Mouse (Mus musculus): ENCODE measurements at regions not wholly inside any gene's neighbourhood (a gene's known extent, or its start where the extent isn't known, plus 50 kb on each side); places are given as distances from the start of the nearest gene placed in this dataset.

- Histone ChIP-seq H3K4me2 (ENCODE audit: low read depth) (peak overlapping the region; percentile 78), H3K36me3 (ENCODE audit: control insufficient read depth, insufficient read depth, low read length) (no peaks in the 10 kb centered on the region), H3K27me3 (ENCODE audit: control insufficient read depth, insufficient read depth, low read length) (no peaks in the 10 kb centered on the region; the same call in 1 of the 2 replicates), H3K4me1 (ENCODE audit: control insufficient read depth, insufficient read depth, low read length) (peaks cover 11% of the 10 kb centered on the region; the same call in 1 of the 2 replicates), H3K9me3 (ENCODE audit: control insufficient read depth, low read length) (no peaks in the 10 kb centered on the region), H3K4me3 (ENCODE audit: low read depth, low read length) (peak overlapping the region; percentile 33; the same call in 1 of the 2 replicates), H3K9ac (ENCODE audit: low read length) (no peak overlapping the region; the same call in 1 of the 2 replicates), H3K27ac (ENCODE audit: low read depth, low read length) (no peak overlapping the region)
- ATAC-seq (ENCODE audit: insufficient read depth, low FRiP score, low TSS enrichment): 0 out of 2 replicates have a peak, but pooled peaks have one; percentile 45
- WGBS: 20% methylated on average over 14 of the region's 14 CpGs
- DNase-seq (ENCODE audit: low spot score): no peak
These were observed 86.2 kb downstream of the 2410131K14Rik start for GRCm38 (mm10) chr5:118331286-118331607.

GRCm38 (mm10) chr5:118331608-118332394 is 86.8 kb downstream of the 2410131K14Rik start:
- Histone ChIP-seq H3K9me3 (ENCODE audit: control insufficient read depth, low read length) (no peaks in the 10 kb centered on the region), H3K27me3 (ENCODE audit: control insufficient read depth, insufficient read depth, low read length) (no peaks in the 10 kb centered on the region; the same call in 1 of the 2 replicates), H3K27ac (ENCODE audit: low read depth, low read length) (peak overlapping the region; percentile 72), H3K9ac (ENCODE audit: low read length) (peak overlapping the region; percentile 65), H3K36me3 (ENCODE audit: control insufficient read depth, insufficient read depth, low read length) (no peaks in the 10 kb centered on the region), H3K4me1 (ENCODE audit: control insufficient read depth, insufficient read depth, low read length) (peaks cover 11% of the 10 kb centered on the region; the same call in 1 of the 2 replicates), H3K4me2 (ENCODE audit: low read depth) (peak overlapping the region; percentile 78), H3K4me3 (ENCODE audit: low read depth, low read length) (peak overlapping the region; percentile 33)
- DNase-seq (ENCODE audit: low spot score) (peak; percentile 88), ATAC-seq (ENCODE audit: insufficient read depth, low FRiP score, low TSS enrichment) (peak; percentile 65; the same call in 1 of the 2 replicates)
- under 1% methylated on average over 32 of the region's 32 CpGs for WGBS

- H3K9me3 ChIP-seq (ENCODE audit: control insufficient read depth, low read length): no peaks in the 10 kb centered on the region
- no peak overlapping the region for H3K4me2 ChIP-seq (ENCODE audit: low read depth)
- WGBS: 98% methylated on average over 2 of the region's 2 CpGs
- no peaks in the 10 kb centered on the region for H3K36me3 ChIP-seq (ENCODE audit: control insufficient read depth, insufficient read depth, low read length)
- peaks cover 8% of the 10 kb centered on the region; the same call in 1 of the 2 replicates for H3K4me1 ChIP-seq (ENCODE audit: control insufficient read depth, insufficient read depth, low read length)
- no peaks in the 10 kb centered on the region; the same call in 1 of the 2 replicates for H3K27me3 ChIP-seq (ENCODE audit: control insufficient read depth, insufficient read depth, low read length)
- H3K27ac ChIP-seq (ENCODE audit: low read depth, low read length): no peak overlapping the region
- DNase-seq (ENCODE audit: low spot score) (no peak), ATAC-seq (ENCODE audit: insufficient read depth, low FRiP score, low TSS enrichment) (no peak)
- no peak overlapping the region for H3K9ac ChIP-seq (ENCODE audit: low read length)
- H3K4me3 ChIP-seq (ENCODE audit: low read depth, low read length): no peak overlapping the region
These were observed 89.0 kb downstream of the 2410131K14Rik start for GRCm38 (mm10) chr5:118334054-118334453.

- ATAC-seq (ENCODE audit: insufficient read depth, low FRiP score, low TSS enrichment) (no peak), DNase-seq (ENCODE audit: low spot score) (no peak)
- 92% methylated on average over 8 of the region's 8 CpGs for WGBS
- Histone ChIP-seq H3K9ac (ENCODE audit: low read length) (no peak overlapping the region), H3K27me3 (ENCODE audit: control insufficient read depth, insufficient read depth, low read length) (no peaks in the 10 kb centered on the region), H3K4me3 (ENCODE audit: low read depth, low read length) (no peak overlapping the region), H3K27ac (ENCODE audit: low read depth, low read length) (no peak overlapping the region), H3K4me1 (ENCODE audit: control insufficient read depth, insufficient read depth, low read length) (no peaks in the 10 kb centered on the region), H3K36me3 (ENCODE audit: control insufficient read depth, insufficient read depth, low read length) (no peaks in the 10 kb centered on the region), H3K9me3 (ENCODE audit: control insufficient read depth, low read length) (no peaks in the 10 kb centered on the region), H3K4me2 (ENCODE audit: low read depth) (no peak overlapping the region)
These were observed 93.2 kb downstream of the 2410131K14Rik start for GRCm38 (mm10) chr5:118338186-118338585.

- Histone ChIP-seq H3K9me3 (ENCODE audit: control insufficient read depth, low read length) (no peaks in the 10 kb centered on the region), H3K9ac (ENCODE audit: low read length) (no peak overlapping the region), H3K4me2 (ENCODE audit: low read depth) (no peak overlapping the region), H3K4me1 (ENCODE audit: control insufficient read depth, insufficient read depth, low read length) (no peaks in the 10 kb centered on the region), H3K27ac (ENCODE audit: low read depth, low read length) (no peak overlapping the region), H3K4me3 (ENCODE audit: low read depth, low read length) (no peak overlapping the region), H3K36me3 (ENCODE audit: control insufficient read depth, insufficient read depth, low read length) (no peaks in the 10 kb centered on the region), H3K27me3 (ENCODE audit: control insufficient read depth, insufficient read depth, low read length) (no peaks in the 10 kb centered on the region)
- no peak for DNase-seq (ENCODE audit: low spot score)
- ATAC-seq (ENCODE audit: insufficient read depth, low FRiP score, low TSS enrichment): no peak
- 60% methylated on average over 20 of the region's 22 CpGs for WGBS
These were observed 94.9 kb downstream of the 2410131K14Rik start for GRCm38 (mm10) chr5:118339676-118340661.

- no peak overlapping the region for H3K4me3 ChIP-seq (ENCODE audit: low read depth, low read length)
- H3K9me3 ChIP-seq (ENCODE audit: control insufficient read depth, low read length): no peaks in the 10 kb centered on the region
- H3K9ac ChIP-seq (ENCODE audit: low read length): no peak overlapping the region
- 16% methylated on average over 19 of the region's 19 CpGs for WGBS
- H3K4me2 ChIP-seq (ENCODE audit: low read depth): peak overlapping the region; percentile 2; the same call in 1 of the 2 replicates
- no peaks in the 10 kb centered on the region for H3K36me3 ChIP-seq (ENCODE audit: control insufficient read depth, insufficient read depth, low read length)
- no peaks in the 10 kb centered on the region for H3K27me3 ChIP-seq (ENCODE audit: control insufficient read depth, insufficient read depth, low read length)
- no peak for DNase-seq (ENCODE audit: low spot score)
- no peak for ATAC-seq (ENCODE audit: insufficient read depth, low FRiP score, low TSS enrichment)
- H3K4me1 ChIP-seq (ENCODE audit: control insufficient read depth, insufficient read depth, low read length): no peaks in the 10 kb centered on the region
- no peak overlapping the region for H3K27ac ChIP-seq (ENCODE audit: low read depth, low read length)
These were observed 98.7 kb downstream of the 2410131K14Rik start for GRCm38 (mm10) chr5:118343444-118344320.

GRCm38 (mm10) chr5:118345226-118345625 is 100.2 kb downstream of the 2410131K14Rik start:
- Histone ChIP-seq H3K4me2 (ENCODE audit: low read depth) (no peak overlapping the region), H3K4me1 (ENCODE audit: control insufficient read depth, insufficient read depth, low read length) (no peaks in the 10 kb centered on the region), H3K27me3 (ENCODE audit: control insufficient read depth, insufficient read depth, low read length) (no peaks in the 10 kb centered on the region), H3K27ac (ENCODE audit: low read depth, low read length) (no peak overlapping the region), H3K36me3 (ENCODE audit: control insufficient read depth, insufficient read depth, low read length) (no peaks in the 10 kb centered on the region), H3K9me3 (ENCODE audit: control insufficient read depth, low read length) (no peaks in the 10 kb centered on the region), H3K4me3 (ENCODE audit: low read depth, low read length) (no peak overlapping the region), H3K9ac (ENCODE audit: low read length) (no peak overlapping the region)
- WGBS: 78% methylated on average over 3 of the region's 3 CpGs
- ATAC-seq (ENCODE audit: insufficient read depth, low FRiP score, low TSS enrichment): no peak
- no peak for DNase-seq (ENCODE audit: low spot score)

GRCm38 (mm10) chr5:118349057-118349456 is 104.0 kb downstream of the 2410131K14Rik start:
- Histone ChIP-seq H3K4me3 (ENCODE audit: low read depth, low read length) (no peak overlapping the region), H3K4me2 (ENCODE audit: low read depth) (no peak overlapping the region), H3K27ac (ENCODE audit: low read depth, low read length) (no peak overlapping the region), H3K9me3 (ENCODE audit: control insufficient read depth, low read length) (no peaks in the 10 kb centered on the region), H3K4me1 (ENCODE audit: control insufficient read depth, insufficient read depth, low read length) (peaks cover 3% of the 10 kb centered on the region), H3K36me3 (ENCODE audit: control insufficient read depth, insufficient read depth, low read length) (no peaks in the 10 kb centered on the region), H3K27me3 (ENCODE audit: control insufficient read depth, insufficient read depth, low read length) (no peaks in the 10 kb centered on the region), H3K9ac (ENCODE audit: low read length) (no peak overlapping the region)
- ATAC-seq (ENCODE audit: insufficient read depth, low FRiP score, low TSS enrichment) (no peak), DNase-seq (ENCODE audit: low spot score) (no peak)
- 93% methylated on average over 3 of the region's 3 CpGs for WGBS
